Mouse (Mus musculus): ENCODE measurements at regions not wholly inside any gene's neighbourhood (a gene's known extent, or its start where the extent isn't known, plus 50 kb on each side); places are given as distances from the start of the nearest gene placed in this dataset.
"Not testable (repeated sequence)": the region's sequence is repeated elsewhere in the genome, so short reads cannot be mapped to it uniquely, and the experiment has no call there.

GRCm38 (mm10) chr1:140840579-140840978, 594.6 kb downstream of the Kcnt2 start:
- no peak for ATAC-seq
- Histone ChIP-seq H3K27ac (ENCODE audit: low read length) (no peak overlapping the region), H3K9me3 (replicated peaks; ENCODE audit: control insufficient read depth, low read length, poor library complexity, severe bottlenecking) (no peaks in the 10 kb centered on the region), H3K4me1 (ENCODE audit: control insufficient read depth, insufficient read depth, low read length) (no peaks in the 10 kb centered on the region), H3K4me2 (ENCODE audit: low read length) (no peak overlapping the region), H3K4me3 (ENCODE audit: low read depth, low read length) (no peak overlapping the region), H3K9ac (ENCODE audit: low read depth, low read length) (no peak overlapping the region), H3K27me3 (ENCODE audit: control insufficient read depth, insufficient read depth, low read depth, low read length) (no peaks in the 10 kb centered on the region), H3K36me3 (ENCODE audit: control insufficient read depth, insufficient read depth, low read length) (no peaks in the 10 kb centered on the region)
- 95% methylated on average over 2 of the region's 2 CpGs for WGBS

GRCm38 (mm10) chr1:140848053-140848452, 602.1 kb downstream of the Kcnt2 start:
- H3K27ac ChIP-seq (ENCODE audit: low read length); H3K9ac ChIP-seq (ENCODE audit: low read depth, low read length); H3K4me1 ChIP-seq (ENCODE audit: control insufficient read depth, insufficient read depth, low read length); H3K4me3 ChIP-seq (ENCODE audit: low read depth, low read length); H3K27me3 ChIP-seq (ENCODE audit: control insufficient read depth, insufficient read depth, low read depth, low read length); H3K36me3 ChIP-seq (ENCODE audit: control insufficient read depth, insufficient read depth, low read length); H3K9me3 ChIP-seq (replicated peaks; ENCODE audit: control insufficient read depth, low read length, poor library complexity, severe bottlenecking); H3K4me2 ChIP-seq (ENCODE audit: low read length); ATAC-seq: not testable (repeated sequence)
- whole genome bisulfite sequencing, result 64% methylated on average over 3 of the region's 3 CpGs

GRCm38 (mm10) chr1:140851568-140851967, 605.6 kb downstream of the Kcnt2 start:
- no peaks in the 10 kb centered on the region for H3K9me3 ChIP-seq (replicated peaks; ENCODE audit: control insufficient read depth, low read length, poor library complexity, severe bottlenecking)
- H3K9ac ChIP-seq (ENCODE audit: low read depth, low read length), result no peak overlapping the region
- no peaks in the 10 kb centered on the region for H3K36me3 ChIP-seq (ENCODE audit: control insufficient read depth, insufficient read depth, low read length)
- no peak overlapping the region for H3K27ac ChIP-seq (ENCODE audit: low read length)
- no peak overlapping the region for H3K4me2 ChIP-seq (ENCODE audit: low read length)
- H3K4me3 ChIP-seq (ENCODE audit: low read depth, low read length), result no peak overlapping the region
- ATAC-seq, result no peak
- H3K27me3 ChIP-seq (ENCODE audit: control insufficient read depth, insufficient read depth, low read depth, low read length), result no peaks in the 10 kb centered on the region
- H3K4me1 ChIP-seq (ENCODE audit: control insufficient read depth, insufficient read depth, low read length), result no peaks in the 10 kb centered on the region
